Mouse (Mus musculus) ES-E14 (cell line): ENCODE data around the gene Gtpbp1. TPM values are rescaled to one million over a fixed set of nuclear protein-coding genes. Genes with fewer than 3 reads are reported as not detected.

Source experiments
- DNase-seq: peaks from one replicate; pipeline ENCODE4 v3.0.0-alpha.2; 2013; ENCODE audit warnings: low read depth, low spot score
- H3K27ac ChIP-seq: 2 replicates; pipeline ENCODE4 v1.5.1; 2012; ENCODE audit warnings: low read depth, mild to moderate bottlenecking, low read length, moderate library complexity, mixed read lengths; ENCODE audit not compliant: poor library complexity, insufficient read depth, severe bottlenecking
- H3K36me3 ChIP-seq: 2 replicates; pipeline ENCODE4 v1.6.1; 2012; ENCODE audit warnings: mild to moderate bottlenecking, low read length, moderate library complexity, mixed read lengths; ENCODE audit not compliant: control insufficient read depth, poor library complexity, insufficient read depth, severe bottlenecking
- H3K4me1 ChIP-seq, 2 experiments: fragments of 150-350 bp in 1 of 2; sonication (generic) in 1 of 2; 2 replicates each; pipeline ENCODE4 v1.6.1; 2012; ENCODE audit warnings: low read length in 2 of 2, mild to moderate bottlenecking in 1 of 2, mixed read lengths in 1 of 2; ENCODE audit not compliant: control insufficient read depth in 2 of 2, insufficient read depth in 2 of 2, poor library complexity in 1 of 2
- H3K4me3 ChIP-seq, 2 experiments: fragments of 150-350 bp in 1 of 2; sonication (generic) in 1 of 2; 2 replicates each; pipeline ENCODE4 v1.5.1; 2012; ENCODE audit warnings: low read length in 2 of 2, low read depth in 1 of 2, mild to moderate bottlenecking in 1 of 2, mixed read lengths in 1 of 2; ENCODE audit not compliant: insufficient read depth in 1 of 2, poor library complexity in 1 of 2, severe bottlenecking in 1 of 2
- H3K9ac ChIP-seq: 2 replicates; pipeline ENCODE4 v1.6.1; 2012; ENCODE audit warnings: low read depth, mild to moderate bottlenecking, low read length, mixed read lengths; ENCODE audit not compliant: poor library complexity, insufficient read depth, severe bottlenecking
- H3K9me3 ChIP-seq: fragments of 150-350 bp; sonication (generic); 2 replicates; pipeline ENCODE4 v1.6.1; 2012; ENCODE audit warnings: low read depth, mild to moderate bottlenecking, low read length; ENCODE audit not compliant: control insufficient read depth, insufficient read depth
- CHD2 ChIP-seq: IDR thresholded peaks from 2 replicates; pipeline ENCODE4 v1.6.1; 2014; ENCODE audit warnings: mild to moderate bottlenecking, low read depth, low read length, inconsistent platforms
- HCFC1 ChIP-seq: IDR thresholded peaks from 2 replicates; pipeline ENCODE4 v1.6.1; 2012; ENCODE audit warnings: low read length, inconsistent platforms, borderline replicate concordance; ENCODE audit not compliant: insufficient read depth
- MAFK ChIP-seq: IDR thresholded peaks from 2 replicates; pipeline ENCODE4 v1.6.1; 2014; ENCODE audit warnings: mild to moderate bottlenecking, low read depth, low read length, inconsistent platforms; ENCODE audit not compliant: insufficient read depth
- ZC3H11A ChIP-seq: IDR thresholded peaks from 2 replicates; pipeline ENCODE4 v1.6.1; 2012; ENCODE audit warnings: low read depth, mild to moderate bottlenecking, inconsistent platforms, low read length, borderline replicate concordance
- ZNF384 ChIP-seq: IDR thresholded peaks from 2 replicates; pipeline ENCODE4 v1.6.1; 2012; ENCODE audit warnings: low read depth, low read length, inconsistent platforms
- in situ Hi-C, 2 experiments: fragments of 600-800 bp; cut with MboI; formaldehyde crosslinking; loops; one replicate each; pipeline ENCODE4 v1.15.1; 2025; ENCODE audit warnings: low sequenced_read_pairs in 2 of 2, inconsistent platforms in 1 of 2; ENCODE audit not compliant: unreplicated experiment in 2 of 2
- total RNA-seq: library from RNA; depleted of rRNA; stranded (reverse); fragments of 300-350 nt; gene quantifications from 2 replicates; pipeline ENCODE4 v1.2.3, GENCODE M21; 2012

Gtpbp1 gene
- total RNA-seq, 1 experiment, result 48.1 TPM

DNA sequence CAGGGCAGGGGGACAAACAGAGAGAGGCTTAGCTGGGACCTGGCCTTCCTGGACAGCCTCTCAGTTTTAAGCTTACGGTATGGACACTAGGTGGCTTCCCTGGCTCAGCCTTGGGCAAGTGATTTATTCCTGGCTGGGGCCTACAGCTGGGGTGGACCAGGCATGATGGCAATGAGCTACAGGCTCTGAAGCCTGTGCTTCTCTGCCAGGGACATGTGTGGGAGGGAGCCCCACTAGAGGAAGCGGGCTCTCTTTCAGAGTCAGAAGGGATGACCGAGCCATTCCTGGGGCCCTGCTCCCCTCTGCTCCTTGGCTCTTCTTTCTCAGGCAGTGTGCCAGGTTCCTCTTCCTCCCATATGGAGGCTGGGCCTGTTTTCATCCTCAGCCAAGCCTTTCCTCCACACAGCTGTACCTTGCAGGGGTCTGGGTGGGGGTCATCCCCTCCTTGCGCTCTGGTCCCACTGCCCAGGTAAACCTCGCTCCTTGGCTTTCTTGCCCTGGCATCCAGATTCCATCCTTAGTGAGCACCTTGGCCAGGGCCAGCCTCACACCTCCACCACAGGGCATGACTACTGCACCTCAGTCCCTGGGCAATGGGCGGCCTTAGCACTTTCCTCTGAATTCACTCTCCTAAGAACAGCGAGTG, 73.1 kb downstream of the Gtpbp1 start:
- no peaks in the 10 kb centered on the region for H3K36me3 ChIP-seq
- TF ChIP-seq HCFC1 (no peak), MAFK (no peak), CHD2 (no peak), ZC3H11A (no peak), ZNF384 (no peak)
- DNase-seq, result no peak

DNA sequence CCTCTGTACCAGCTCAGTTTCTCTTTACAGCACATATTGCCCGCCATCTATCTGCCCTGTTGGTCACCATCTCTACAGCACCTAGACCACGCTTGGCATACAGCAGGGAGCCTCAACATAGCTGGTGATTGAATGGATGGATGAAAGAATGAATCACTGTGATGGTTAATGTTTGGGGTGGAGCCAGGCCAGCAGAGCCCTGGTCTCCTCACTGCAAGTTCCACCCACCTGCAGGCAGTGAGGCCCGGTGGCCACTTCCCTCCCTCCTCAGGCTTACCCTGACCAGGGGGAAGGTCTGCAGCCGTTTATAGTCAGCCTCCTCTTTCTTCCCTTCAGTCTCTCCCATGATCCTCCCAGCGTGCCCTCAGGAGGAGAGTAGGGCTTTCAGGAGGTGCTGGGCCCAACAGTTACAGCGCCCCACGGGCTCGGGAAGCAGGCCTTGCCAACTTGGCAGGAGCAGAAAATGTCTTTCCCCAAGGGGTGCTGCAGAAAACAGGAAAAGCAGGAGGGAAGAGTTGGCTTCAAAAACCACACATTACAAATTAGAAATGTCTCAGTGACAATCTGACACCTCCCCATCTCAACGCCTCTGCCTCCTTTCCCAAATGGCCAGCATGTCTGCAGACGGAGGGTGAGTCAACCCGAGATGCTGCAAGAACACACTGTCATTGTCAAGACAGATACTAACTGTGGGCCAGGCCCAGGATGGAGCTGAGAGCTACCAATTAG, 74.1 kb downstream of the Gtpbp1 start:
- in situ Hi-C loops, result loop anchor here in 1 of 2 experiments (25.0 kb wide), 1 partner anchor 298 kb away; no protein-coding TSS in a partner anchor
- no peaks in the 10 kb centered on the region for H3K9me3 ChIP-seq
- no peak overlapping the region for H3K4me3 ChIP-seq
- no peak for TF ChIP-seq HCFC1
- no peak for TF ChIP-seq MAFK
- TF ChIP-seq ZNF384, result no peak
- no peak for TF ChIP-seq CHD2
- no peak for TF ChIP-seq ZC3H11A
- DNase-seq, result no peak
- no peak overlapping the region for H3K9ac ChIP-seq
- peaks cover 0 to 4% of the 10 kb centered on the region in 2 experiments; a peak in 1 of 4 replicates for H3K4me1 ChIP-seq
- H3K27ac ChIP-seq, result no peak overlapping the region
- no peaks in the 10 kb centered on the region for H3K36me3 ChIP-seq

More for the DNA sequence above, 73.1 kb downstream of the Gtpbp1 start:
- Histone ChIP-seq H3K9ac (no peak overlapping the region), H3K4me3 (no peak overlapping the region), H3K27ac (no peak overlapping the region), H3K9me3 (no peaks in the 10 kb centered on the region), H3K4me1 (peaks cover 0 to 4% of the 10 kb centered on the region in 2 experiments; a peak in 1 of 4 replicates)
- in situ Hi-C loops, result loop anchor here in 1 of 2 experiments (25.0 kb wide), 1 partner anchor 299 kb away; no protein-coding TSS in a partner anchor

DNA sequence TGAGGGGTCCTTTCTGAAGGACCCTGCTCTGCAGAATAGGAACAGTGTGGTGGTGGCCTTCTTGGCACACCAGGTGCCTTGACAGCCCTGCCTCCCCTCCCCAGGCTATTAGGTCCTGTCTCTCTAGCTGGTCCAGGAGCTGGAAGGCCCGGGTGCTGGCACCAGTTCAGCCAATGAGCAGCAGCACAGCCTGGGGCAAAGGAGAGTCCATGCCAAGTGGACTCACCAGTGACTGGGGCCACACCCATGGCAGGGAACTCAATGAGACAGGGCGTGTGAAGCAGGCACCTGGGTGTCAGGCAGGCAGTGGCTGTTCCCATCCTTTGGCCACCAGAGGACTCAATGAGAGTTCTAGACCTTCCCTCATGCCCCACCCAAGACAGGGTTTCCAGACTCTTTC, 74.7 kb downstream of the Gtpbp1 start:
- in situ Hi-C loops, result loop anchor here in 1 of 2 experiments (25.0 kb wide), 1 partner anchor 297 kb away; no protein-coding TSS in a partner anchor
- no peak overlapping the region for H3K4me3 ChIP-seq
- H3K4me1 ChIP-seq, result peaks cover under 1 to 4% of the 10 kb centered on the region in 2 experiments; a peak in 2 of 4 replicates
- no peak for DNase-seq
- H3K27ac ChIP-seq, result no peak overlapping the region
- TF ChIP-seq ZNF384, result no peak
- TF ChIP-seq ZC3H11A, result no peak
- no peak for TF ChIP-seq MAFK
- TF ChIP-seq HCFC1, result no peak
- TF ChIP-seq CHD2, result no peak
- H3K36me3 ChIP-seq, result no peaks in the 10 kb centered on the region
- H3K9ac ChIP-seq, result no peak overlapping the region
- H3K9me3 ChIP-seq, result no peaks in the 10 kb centered on the region

DNA sequence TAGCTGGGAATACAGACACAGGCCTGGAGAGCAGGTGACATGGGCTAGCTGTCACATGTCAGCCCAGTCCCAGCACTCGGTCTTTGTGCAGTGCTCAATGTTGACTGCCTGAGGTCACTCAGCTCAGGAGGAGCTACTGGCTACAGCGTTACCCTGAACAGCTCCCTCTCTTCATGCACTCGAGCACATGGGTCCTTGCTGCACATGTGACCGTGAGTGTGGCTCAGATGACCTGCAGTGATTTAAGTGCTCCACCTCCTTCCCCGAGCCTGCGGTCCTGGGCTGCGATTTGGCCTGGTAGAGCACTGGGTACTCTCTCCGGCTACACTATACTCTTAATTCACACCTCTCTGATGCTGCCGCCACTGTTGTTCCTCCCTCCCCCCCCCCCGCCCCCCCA, 75.5 kb downstream of the Gtpbp1 start:
- no peaks in the 10 kb centered on the region for H3K9me3 ChIP-seq
- H3K4me1 ChIP-seq, result peaks cover 3 to 4% of the 10 kb centered on the region in 2 experiments; a peak in 2 of 4 replicates
- TF ChIP-seq MAFK, result no peak
- H3K36me3 ChIP-seq, result no peaks in the 10 kb centered on the region
- no peak overlapping the region for H3K27ac ChIP-seq
- DNase-seq, result no peak
- H3K4me3 ChIP-seq, result no peak overlapping the region
- H3K9ac ChIP-seq, result no peak overlapping the region
- in situ Hi-C loops, result loop anchor here in 1 of 2 experiments (25.0 kb wide), 1 partner anchor 296 kb away; no protein-coding TSS in a partner anchor
